Mouse (Mus musculus): ENCODE measurements at regions not wholly inside any gene's neighbourhood (a gene's known extent, or its start where the extent isn't known, plus 50 kb on each side); places are given as distances from the start of the nearest gene placed in this dataset.

DNA sequence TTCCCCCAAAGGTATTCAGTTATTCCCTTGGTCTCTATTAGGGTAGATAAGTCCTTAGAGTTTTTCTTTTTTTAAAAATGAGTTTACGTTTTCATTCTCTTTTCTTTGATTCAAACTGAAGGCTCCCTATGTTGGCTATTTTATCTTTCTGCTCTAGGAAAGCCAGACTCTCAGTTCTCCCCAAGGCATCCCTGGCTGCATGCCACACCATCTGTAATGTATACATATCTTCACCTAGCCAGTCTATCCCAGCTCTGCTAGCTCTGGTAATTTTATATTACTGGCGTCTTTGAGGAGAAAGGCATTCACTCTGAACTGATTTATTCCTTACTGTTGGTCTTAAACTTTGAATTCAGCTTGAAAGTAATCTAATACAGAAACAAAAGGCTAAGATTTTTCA, 65.2 kb upstream of the Cabcoco1 start:
- no peak for DNase-seq (ENCODE audit: low spot score in 2 of 2)

- DNase-seq (ENCODE audit: low spot score in 2 of 2), result peak; percentile 6 to 16
These were observed 70.2 kb upstream of the Cabcoco1 start for GRCm38 (mm10) chr10:68611906-68612305.

GRCm38 (mm10) chr10:68612727-68613126, 71.0 kb upstream of the Cabcoco1 start:
- DNase-seq (ENCODE audit: low spot score in 2 of 2), result no peak

DNA sequence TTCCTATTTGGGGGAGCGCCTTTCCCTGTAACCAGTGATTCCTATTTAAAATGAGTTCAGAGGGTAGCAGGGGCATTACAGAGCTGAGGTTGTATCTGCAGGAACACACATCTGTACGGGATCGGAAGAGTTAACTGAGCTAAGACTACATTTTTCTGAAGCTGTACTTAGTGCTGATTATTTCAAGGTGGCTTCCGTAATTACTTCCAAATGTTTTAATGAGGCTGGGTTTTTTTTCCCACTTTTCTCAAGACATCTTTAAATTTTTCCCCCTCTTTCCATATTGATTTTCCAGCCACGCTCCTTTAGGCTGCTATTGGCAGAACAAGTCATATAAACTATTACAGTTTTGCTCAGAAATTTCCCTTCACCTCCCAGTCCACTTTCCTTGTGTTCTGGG, 82.1 kb upstream of the Cabcoco1 start:
- no peak for DNase-seq (ENCODE audit: low spot score in 2 of 2)

- no peak for DNase-seq (ENCODE audit: low spot score in 2 of 2)
These were observed 83.6 kb upstream of the Cabcoco1 start for GRCm38 (mm10) chr10:68625329-68625728.

DNA sequence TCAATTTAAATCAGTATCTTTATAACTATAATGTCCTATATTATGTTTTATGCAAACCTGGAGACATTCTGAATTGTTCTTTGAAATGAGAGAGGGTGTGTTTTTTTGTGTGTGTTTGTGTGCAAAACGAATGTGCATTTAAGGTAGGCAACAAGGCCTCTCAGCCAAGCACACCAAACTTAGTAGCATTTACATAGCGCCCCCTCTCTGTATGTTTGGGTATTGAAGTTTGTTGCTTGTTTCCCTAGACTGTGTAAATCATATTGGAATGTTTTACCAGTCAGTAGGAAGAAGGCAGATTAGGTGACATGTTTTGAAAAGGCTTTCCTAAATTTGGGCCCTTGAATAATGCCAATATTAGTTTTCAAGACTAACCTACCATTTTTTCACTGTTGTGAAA, 84.1 kb upstream of the Cabcoco1 start:
- DNase-seq (ENCODE audit: low spot score in 2 of 2), result no peak

DNA sequence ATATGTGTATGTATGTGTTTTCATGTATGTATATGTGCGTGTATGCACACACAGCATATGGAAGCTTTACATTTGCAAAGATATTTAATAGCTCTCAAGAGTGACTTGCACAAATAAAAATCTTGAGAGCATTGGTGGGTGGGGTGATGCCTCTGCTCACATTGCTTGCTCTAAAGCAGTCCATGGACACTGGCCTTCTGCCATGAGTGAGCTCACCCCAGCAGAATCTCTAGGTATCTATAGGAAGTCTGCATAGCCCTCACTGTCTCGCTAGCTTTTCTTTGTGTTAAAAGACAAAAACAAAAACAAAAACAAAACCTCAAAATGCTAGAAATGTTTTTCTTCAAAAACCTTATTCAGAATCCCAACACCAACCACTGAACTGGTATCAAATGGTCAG, 87.8 kb upstream of the Cabcoco1 start:
- DNase-seq (ENCODE audit: low spot score in 2 of 2), result no peak

DNA sequence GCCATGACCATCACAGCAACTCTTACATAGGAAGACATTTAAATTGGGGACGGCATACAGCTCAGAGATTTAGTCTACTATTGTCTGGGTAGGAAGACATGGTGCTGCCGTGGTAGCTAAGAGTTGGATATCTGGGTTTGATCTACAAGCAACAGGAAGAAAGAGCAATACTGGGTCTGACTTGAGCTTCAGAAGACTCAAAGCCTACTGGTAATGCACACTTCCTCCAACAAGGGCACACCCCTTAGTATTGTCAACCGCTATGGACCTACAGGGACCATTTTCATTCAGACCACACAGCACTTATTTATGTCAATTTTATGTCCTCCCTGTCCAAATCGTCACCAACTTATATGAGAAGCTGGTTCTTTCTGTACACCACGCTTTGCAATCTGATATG, 90.3 kb upstream of the Tmem26 start:
- DNase-seq (ENCODE audit: low spot score in 2 of 2), result no peak

DNA sequence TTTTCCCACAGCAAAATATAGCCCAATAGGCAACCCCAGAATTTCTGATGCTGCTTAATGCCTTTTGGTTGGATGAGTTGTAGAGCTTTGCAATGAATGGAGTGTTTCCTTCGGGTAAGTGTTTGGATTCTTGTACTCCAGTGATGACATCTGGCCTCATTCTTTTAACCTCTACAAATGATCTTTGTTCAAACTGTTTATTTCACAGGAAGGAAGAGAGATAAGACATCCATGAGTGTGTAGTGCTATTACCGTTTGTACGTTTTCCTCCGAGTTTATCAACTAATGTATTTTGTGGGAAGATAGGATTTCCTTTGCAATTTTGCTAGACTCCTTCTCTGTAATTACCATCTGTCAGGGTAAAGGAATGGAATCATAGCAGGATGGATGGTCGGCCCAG, 70.7 kb upstream of the Tmem26 start:
- DNase-seq (ENCODE audit: low spot score in 2 of 2), result no peak

DNA sequence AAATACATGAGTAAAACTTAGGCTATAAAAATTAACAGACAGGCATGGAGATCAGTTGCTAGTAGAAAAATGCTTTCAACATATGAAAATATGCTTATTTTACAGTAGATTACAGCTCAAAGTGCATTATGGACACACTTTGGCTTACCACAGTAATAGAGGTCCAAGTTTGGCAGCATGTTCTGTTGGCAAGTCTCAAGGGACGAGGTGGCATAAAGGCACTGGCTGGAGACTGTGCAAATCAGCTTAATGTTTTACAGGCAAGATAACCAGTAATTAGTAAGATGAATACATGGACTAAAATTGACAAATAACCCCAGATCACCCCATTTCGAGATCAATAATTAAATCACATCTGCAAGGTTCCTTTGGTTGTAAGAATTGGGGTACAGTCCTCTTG, 68.0 kb upstream of the Tmem26 start:
- no peak for DNase-seq (ENCODE audit: low spot score in 2 of 2)

GRCm38 (mm10) chr10:68666094-68666493, 57.4 kb upstream of the Tmem26 start:
- no peak for DNase-seq (ENCODE audit: low spot score in 2 of 2)

DNA sequence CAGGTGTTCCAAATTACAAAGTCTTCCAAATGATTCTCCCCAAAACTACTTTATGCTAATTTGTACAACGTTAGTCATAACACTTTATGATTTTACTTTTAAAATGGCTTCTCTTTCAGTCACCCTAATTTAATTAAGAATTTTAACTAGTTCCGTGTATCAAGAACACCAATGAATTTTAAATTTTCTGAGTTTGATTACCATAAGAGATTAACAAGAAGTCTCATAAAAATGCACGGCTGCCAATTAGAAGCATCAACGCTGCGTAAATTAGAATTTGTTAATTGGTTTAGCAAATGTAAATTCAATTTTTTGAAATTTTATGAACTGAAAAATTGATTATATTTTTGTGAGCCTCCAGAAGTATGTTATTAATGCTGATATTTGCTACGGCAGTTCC, 54.1 kb upstream of the Tmem26 start:
- no peak for DNase-seq (ENCODE audit: low spot score in 2 of 2)

DNA sequence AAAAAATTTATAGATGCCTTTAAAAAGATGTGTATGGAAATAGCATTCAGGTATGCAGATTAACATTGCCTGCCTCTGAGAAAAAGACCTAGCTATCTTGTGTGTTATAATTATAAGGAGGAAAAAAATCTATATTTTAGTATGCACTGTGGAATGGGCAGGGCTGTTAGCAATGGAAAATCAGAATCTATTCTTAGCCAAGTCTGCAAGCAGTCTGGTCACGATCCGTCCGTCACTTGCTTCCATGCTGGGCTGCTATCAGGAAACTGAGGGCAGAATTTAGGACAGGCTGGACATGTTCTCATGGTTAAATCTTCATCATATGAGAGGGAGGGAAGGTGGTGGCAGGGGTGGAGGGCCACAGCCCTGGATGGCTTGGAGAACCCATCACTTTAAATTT, 53.5 kb upstream of the Tmem26 start:
- DNase-seq (ENCODE audit: low spot score in 2 of 2), result no peak

DNA sequence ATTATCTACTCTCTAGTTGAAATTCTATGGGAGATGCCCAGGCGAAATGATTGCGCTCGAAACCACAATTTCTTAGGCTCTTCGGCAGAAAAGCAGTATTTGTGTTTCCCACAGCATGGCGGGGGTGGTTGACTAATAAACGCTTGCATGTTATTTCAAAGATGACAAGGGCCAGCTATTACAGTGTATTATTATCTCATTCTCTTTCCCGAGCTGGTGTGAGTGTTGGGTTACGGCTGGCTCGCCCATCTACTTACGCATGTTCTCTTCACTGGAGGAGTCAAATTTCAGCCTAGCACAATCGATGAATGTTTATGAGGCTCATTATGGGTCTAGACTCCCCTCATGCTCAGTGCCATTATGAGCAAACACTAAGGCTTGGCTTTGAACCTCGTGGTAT, 51.2 kb upstream of the Tmem26 start:
- DNase-seq (ENCODE audit: low spot score in 2 of 2), result no peak

- no peak for DNase-seq (ENCODE audit: low spot score in 2 of 2)
These were observed 50.2 kb upstream of the Tmem26 start for GRCm38 (mm10) chr10:68673102-68673872.
